Mouse (Mus musculus): ENCODE data around the gene Dtd1.
"Not testable (repeated sequence)": the region's sequence is repeated elsewhere in the genome, so short reads cannot be mapped to it uniquely, and the experiment has no call there.

Dtd1 gene

GRCm38 (mm10) chr2:144599831-144600687 lies at the start of gene Dtd1:
Gene Dtd1, plus strand, starts transcription at chr2:144599897.
- peak; percentile 73 to 75 for DNase-seq

GRCm38 (mm10) chr2:144550529-144550928 lies 49.2 kb upstream of the Dtd1 start, which contains the start of gene Rbbp9:
Gene Rbbp9, minus strand, starts transcription at chr2:144550869.
- DNase-seq: peak; percentile 40 to 42

- no peak for DNase-seq
These were observed 45.8 kb upstream of the Dtd1 start for GRCm38 (mm10) chr2:144553905-144554304.

GRCm38 (mm10) chr2:144555286-144555819 lies 44.3 kb upstream of the Dtd1 start:
- no peak for DNase-seq

GRCm38 (mm10) chr2:144555820-144556552 lies 43.7 kb upstream of the Dtd1 start, which contains the start of gene Sec23b:
Gene Sec23b, plus strand, starts transcription at chr2:144556229.
- peak; percentile 92 to 95 for DNase-seq

- DNase-seq: no peak
These were observed 11.0 kb upstream of the Dtd1 start for GRCm38 (mm10) chr2:144588723-144589122.

- DNase-seq: not testable (repeated sequence)
These were observed 6.7 kb upstream of the Dtd1 start for GRCm38 (mm10) chr2:144593036-144593435.

GRCm38 (mm10) chr2:144593951-144594651 lies 5.6 kb upstream of the Dtd1 start, which contains the start of gene Smim26:
Gene Smim26, plus strand, starts transcription at chr2:144594054.
- peak; percentile 63 for DNase-seq

GRCm38 (mm10) chr2:144598006-144598405 lies 1.7 kb upstream of the Dtd1 start:
- no peak for DNase-seq

- no peak for DNase-seq
These were observed 1.9 kb downstream of the Dtd1 start for GRCm38 (mm10) chr2:144601576-144601975.

GRCm38 (mm10) chr2:144613956-144614355 lies 14.3 kb downstream of the Dtd1 start:
- no peak for DNase-seq

- no peak for DNase-seq
These were observed 17.6 kb downstream of the Dtd1 start for GRCm38 (mm10) chr2:144617074-144617874.

- no peak for DNase-seq
These were observed 21.8 kb downstream of the Dtd1 start for GRCm38 (mm10) chr2:144621491-144621890.

- no peak for DNase-seq
These were observed 33.9 kb downstream of the Dtd1 start for GRCm38 (mm10) chr2:144633551-144633950.

- no peak for DNase-seq
These were observed 34.5 kb downstream of the Dtd1 start for GRCm38 (mm10) chr2:144634231-144634630.

GRCm38 (mm10) chr2:144634729-144635128 lies 35.0 kb downstream of the Dtd1 start:
- DNase-seq: no peak

GRCm38 (mm10) chr2:144635644-144636320 lies 36.1 kb downstream of the Dtd1 start:
- DNase-seq: no peak

GRCm38 (mm10) chr2:144637204-144637603 lies 37.5 kb downstream of the Dtd1 start:
- no peak for DNase-seq

GRCm38 (mm10) chr2:144637671-144638395 lies 38.1 kb downstream of the Dtd1 start:
- no peak for DNase-seq

GRCm38 (mm10) chr2:144638719-144639118 lies 39.0 kb downstream of the Dtd1 start:
- no peak for DNase-seq
